Mouse (Mus musculus) gastrocnemius, adult 18-20 months (tissue): ENCODE measurements around the gene Bricd5. TPM values are rescaled to one million over a fixed set of nuclear protein-coding genes. Genes with fewer than 3 reads are reported as not detected.

ENCODE experiments used
- DNase-seq: peaks from one replicate; pipeline ENCODE4 v3.0.0; 2021; ENCODE audit warnings: low spot score
- total RNA-seq, 2 experiments: library from RNA; stranded (reverse); gene quantifications; 2 replicates each; pipeline ENCODE4 v1.2.3; 2021

Bricd5 gene
- total RNA-seq, 2 experiments from 2014 or later, result 0.31 TPM; not detected in 1

- no peak for DNase-seq
Observed at GRCm38 (mm10) chr17:24483495-24483894, 9.8 kb downstream of the Bricd5 start.

GRCm38 (mm10) chr17:24485090-24485860 lies 11.6 kb downstream of the Bricd5 start:
- DNase-seq, result no peak

DNA sequence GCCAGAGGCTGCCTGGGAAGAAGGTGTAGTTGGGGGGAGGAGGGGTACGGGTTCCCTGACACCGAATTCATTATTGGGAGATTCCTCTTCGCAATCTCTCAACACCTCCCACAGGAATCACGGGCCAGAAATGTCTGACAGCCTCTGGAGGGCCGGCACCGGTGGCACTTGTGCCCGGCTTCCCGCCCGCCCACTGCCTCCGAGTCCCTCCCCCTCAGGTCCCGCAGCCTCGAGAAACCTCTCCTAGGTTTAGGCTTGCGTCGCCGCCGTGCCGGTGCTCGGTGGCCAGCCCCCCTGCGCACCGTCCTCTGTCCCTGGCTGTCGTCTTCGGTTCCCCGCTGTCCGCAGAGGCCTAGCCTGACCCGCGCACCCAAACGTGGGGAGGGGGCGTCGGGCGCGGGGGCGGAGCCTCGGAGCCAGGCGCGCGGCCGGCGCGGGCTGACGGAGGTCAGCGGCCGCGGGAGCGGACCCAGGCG lies 14.5 kb downstream of the Bricd5 start, which contains the start of gene Caskin1:
Caskin1 (plus strand) TSS at position 416 of the 476 bp plus-strand sequence.
- no peak for DNase-seq

DNA sequence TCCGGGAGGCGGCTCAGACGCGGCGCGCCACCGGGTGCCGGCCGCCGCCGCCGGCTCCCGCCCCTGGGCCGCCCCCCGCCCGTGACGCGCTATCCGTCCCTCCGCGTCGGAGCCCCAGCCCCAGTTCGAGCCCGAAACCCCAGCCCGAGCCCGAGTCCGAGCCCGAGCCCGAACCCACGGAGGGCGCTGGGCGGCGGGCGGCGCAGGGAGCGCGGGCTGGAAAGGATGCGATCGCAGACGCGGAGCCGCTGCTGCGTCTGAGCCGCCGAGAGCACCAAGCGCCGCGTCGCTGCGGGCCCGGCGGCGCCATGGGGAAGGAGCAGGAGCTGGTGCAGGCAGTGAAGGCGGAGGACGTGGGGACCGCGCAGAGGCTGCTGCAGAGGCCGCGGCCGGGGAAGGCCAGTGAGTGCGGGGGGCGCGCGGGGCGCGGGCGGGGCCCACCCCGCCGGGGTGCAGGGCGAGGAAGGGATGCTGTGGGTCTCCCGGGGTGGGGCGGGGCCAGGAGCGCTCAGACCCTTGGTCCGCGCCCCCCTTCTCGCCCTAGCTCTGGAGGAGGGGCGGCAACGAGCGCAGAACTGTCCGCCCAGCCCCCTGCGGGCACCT lies 15.1 kb downstream of the Bricd5 start:
- DNase-seq, result no peak

GRCm38 (mm10) chr17:24489265-24490030 lies 15.8 kb downstream of the Bricd5 start:
- no peak for DNase-seq

GRCm38 (mm10) chr17:24490399-24490798 lies 16.7 kb downstream of the Bricd5 start:
- DNase-seq, result no peak

GRCm38 (mm10) chr17:24494627-24495335 lies 21.1 kb downstream of the Bricd5 start:
- DNase-seq, result peak; percentile 43

DNA sequence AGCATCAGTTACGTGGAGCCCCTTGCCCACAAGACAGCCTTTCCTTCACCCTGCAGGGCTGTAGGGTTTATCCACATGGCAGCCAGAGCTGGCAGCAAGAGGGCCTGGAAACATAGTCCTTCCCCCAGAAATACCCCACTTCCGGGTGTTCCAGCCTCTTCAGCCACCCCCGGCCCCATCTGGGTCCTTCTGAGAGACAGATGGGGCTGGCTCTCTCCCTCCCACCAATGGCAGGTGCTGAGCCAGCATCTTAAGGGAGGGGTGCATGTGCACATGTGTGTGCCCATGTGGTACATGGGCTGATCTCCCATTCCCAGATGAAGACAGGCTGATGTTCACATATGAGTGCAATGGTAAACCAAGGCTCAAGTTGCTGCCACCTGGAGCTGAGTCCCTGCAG lies 21.8 kb downstream of the Bricd5 start:
- DNase-seq, result no peak

GRCm38 (mm10) chr17:24496026-24496425 lies 22.3 kb downstream of the Bricd5 start:
- no peak for DNase-seq

GRCm38 (mm10) chr17:24502208-24502607 lies 28.5 kb downstream of the Bricd5 start:
- DNase-seq, result no peak

DNA sequence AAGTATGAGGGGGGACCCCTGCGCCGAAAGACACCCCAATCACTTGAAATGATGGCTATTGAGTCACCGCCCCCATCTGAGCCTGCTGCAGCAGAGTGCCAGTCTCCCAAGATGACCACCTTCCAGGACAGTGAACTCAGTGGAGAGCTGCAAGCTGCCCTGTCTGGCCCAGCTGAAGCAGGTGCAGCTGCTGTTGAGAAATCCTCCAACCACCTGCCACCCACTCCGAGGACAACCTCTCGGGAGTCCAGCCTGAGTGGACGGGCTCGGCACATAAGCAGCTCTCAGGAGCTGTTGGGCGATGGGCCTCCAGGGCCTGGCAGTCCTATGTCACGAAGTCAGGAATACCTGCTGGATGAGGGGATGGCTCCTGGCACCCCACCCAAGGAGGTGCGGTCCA lies 30.4 kb downstream of the Bricd5 start:
- DNase-seq, result no peak

DNA sequence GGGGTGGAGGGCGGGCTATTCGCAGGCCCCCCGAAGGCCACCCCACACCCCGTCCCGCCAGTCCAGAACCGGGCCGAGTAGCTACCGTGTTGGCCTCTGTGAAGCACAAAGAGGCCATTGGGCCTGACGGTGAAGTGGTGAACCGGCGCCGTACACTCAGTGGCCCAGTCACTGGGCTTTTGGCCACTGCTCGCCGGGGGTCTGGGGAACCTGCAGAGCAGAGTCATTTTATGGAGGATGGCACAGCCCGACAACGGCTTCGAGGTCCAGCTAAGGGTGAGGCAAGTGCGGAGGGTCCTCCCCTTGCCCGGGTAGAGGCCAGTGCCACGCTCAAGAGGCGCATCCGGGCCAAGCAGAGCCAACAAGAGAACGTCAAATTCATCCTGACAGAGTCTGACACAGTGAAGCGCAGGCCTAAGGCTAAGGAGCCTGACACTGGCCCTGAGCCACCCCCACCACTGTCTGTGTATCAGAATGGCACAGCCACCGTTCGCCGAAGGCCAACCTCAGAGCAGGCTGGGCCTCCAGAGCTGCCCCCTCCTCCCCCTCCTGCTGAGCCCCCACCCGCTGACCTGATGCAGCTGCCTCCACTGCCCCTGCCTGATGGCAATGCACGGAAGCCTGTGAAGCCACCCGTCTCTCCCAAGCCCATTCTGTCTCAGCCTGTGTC lies 31.7 kb downstream of the Bricd5 start:
- no peak for DNase-seq

- DNase-seq, result peak; percentile 46
Observed at GRCm38 (mm10) chr17:24506332-24507070, 32.8 kb downstream of the Bricd5 start.

DNA sequence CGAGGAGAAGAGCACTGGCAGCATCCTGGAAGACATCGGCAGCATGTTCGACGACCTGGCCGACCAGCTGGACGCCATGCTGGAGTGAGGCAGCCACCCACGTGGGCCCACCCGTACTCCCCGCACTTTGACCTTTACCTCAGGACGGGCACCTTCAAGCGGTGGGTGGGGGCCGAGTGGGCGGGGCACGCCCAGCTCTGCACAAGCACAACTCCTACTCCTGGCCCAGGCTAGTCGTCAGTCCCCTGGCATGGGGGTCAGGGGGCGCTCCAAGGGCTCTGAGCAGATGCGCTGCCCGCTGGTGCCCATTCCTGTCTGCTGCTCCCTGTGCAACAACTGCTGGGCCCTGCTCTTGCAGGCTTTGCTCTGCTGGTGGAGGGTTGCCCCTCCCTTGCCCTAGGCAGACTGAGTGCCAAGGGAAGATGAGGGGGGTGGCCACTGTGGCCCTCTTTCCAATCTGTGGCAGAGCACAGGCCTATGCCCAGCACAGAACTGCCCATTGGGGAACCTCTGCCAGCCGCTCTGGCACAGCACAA lies 33.5 kb downstream of the Bricd5 start:
- DNase-seq, result no peak

GRCm38 (mm10) chr17:24507806-24508460 lies 34.2 kb downstream of the Bricd5 start:
- DNase-seq, result no peak

DNA sequence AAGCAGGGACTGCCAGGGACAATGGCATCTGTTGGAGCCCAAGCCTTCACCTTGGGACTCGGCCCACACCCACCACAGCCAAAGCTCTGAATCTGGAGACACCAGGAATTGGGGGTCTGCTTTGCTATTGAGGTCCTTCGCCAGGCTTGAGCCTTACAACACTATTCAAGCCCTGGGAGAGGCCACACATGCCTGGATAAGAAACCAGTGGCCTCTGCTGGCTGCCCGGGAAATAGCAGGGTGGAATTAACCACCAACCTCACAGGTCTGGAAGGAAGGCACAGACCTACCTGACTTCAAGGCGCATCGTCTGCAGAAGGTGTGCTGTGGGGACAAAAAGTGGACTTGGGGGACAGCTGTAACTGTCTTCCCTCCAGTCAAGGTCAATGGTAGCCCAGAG lies 39.9 kb downstream of the Bricd5 start:
- DNase-seq, result peak; percentile 35

- no peak for DNase-seq
Observed at GRCm38 (mm10) chr17:24514270-24515257, 40.9 kb downstream of the Bricd5 start.

DNA sequence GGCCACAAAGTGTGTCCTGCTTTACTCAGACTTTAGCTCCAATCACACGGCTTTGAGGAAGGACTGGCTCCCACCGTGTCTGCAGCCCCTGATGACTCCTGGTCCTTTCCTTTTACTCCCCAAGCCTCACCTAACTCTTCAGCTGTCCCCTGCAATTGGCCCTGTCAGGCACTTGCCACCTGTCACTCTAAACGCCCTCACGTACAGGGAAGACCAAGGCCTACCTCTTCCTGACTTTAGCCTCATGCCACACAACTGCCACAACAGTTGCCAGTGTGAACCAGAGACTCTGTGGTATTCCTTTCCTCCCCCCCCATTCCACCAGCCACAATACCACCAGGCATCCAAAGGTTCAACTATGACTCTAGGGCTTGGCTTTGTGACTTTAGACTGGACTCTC lies 46.8 kb downstream of the Bricd5 start:
- no peak for DNase-seq
